Mouse (Mus musculus): ENCODE measurements around the gene Cfap20. TPM values are rescaled to one million over a fixed set of nuclear protein-coding genes. Genes with fewer than 3 reads are reported as not detected.
"Not testable (repeated sequence)": the region's sequence is repeated elsewhere in the genome, so short reads cannot be mapped to it uniquely, and the experiment has no call there.

Cfap20 gene
- total RNA-seq, 2 experiments from 2014 or later: 42.7 to 57.6 TPM

- intact Hi-C loops (cut with DNase I): loop anchor here (1.0 to 5.0 kb wide), 2 partner anchors 35 to 75 kb away; partner anchors contain the start of gene Mmp15
- DNase-seq: peak; percentile 71 to 72
Measured at GRCm38 (mm10) chr8:95426781-95427281, 7.8 kb downstream of the Cfap20 start.

- intact Hi-C loops (cut with DNase I): loop anchor here (5.0 kb wide), 1 partner anchor 32 kb away; no protein-coding TSS in a partner anchor
- DNase-seq: no peak
Measured at GRCm38 (mm10) chr8:95424682-95425081, 10.0 kb downstream of the Cfap20 start.

GRCm38 (mm10) chr8:95422193-95422810 is 12.4 kb downstream of the Cfap20 start:
- intact Hi-C loops (cut with DNase I): no loop called here
- no peak for DNase-seq

GRCm38 (mm10) chr8:95411309-95411972 is 23.2 kb downstream of the Cfap20 start:
- peak in 1 of 2 experiments; percentile 47 for DNase-seq
- intact Hi-C loops (cut with DNase I): no loop called here

GRCm38 (mm10) chr8:95409518-95409917 is 25.2 kb downstream of the Cfap20 start:
- peak in 1 of 2 experiments; percentile 52 for DNase-seq
- intact Hi-C loops (cut with DNase I): no loop called here

GRCm38 (mm10) chr8:95401091-95401490 is 33.6 kb downstream of the Cfap20 start:
- DNase-seq: no peak

GRCm38 (mm10) chr8:95399131-95399530 is 35.5 kb downstream of the Cfap20 start:
- intact Hi-C loops (cut with DNase I): no loop called here

More at GRCm38 (mm10) chr8:95401091-95401490, 33.6 kb downstream of the Cfap20 start:
- intact Hi-C loops (cut with DNase I): no loop called here

GRCm38 (mm10) chr8:95397201-95397600 is 37.5 kb downstream of the Cfap20 start:
- DNase-seq: no peak
- intact Hi-C loops (cut with DNase I): no loop called here

More at GRCm38 (mm10) chr8:95399131-95399530, 35.5 kb downstream of the Cfap20 start:
- no peak for DNase-seq

- intact Hi-C loops (cut with DNase I): no loop called here
- peak in 1 of 2 experiments; percentile 24 for DNase-seq
Measured at GRCm38 (mm10) chr8:95396752-95397151, 37.9 kb downstream of the Cfap20 start.

- DNase-seq: peak in 1 of 2 experiments; percentile 40
- intact Hi-C loops (cut with DNase I): no loop called here
Measured at GRCm38 (mm10) chr8:95395186-95395918, 39.3 kb downstream of the Cfap20 start.

- peak; percentile 40 to 51 for DNase-seq
- intact Hi-C loops (cut with DNase I): loop anchor here (5.0 kb wide), 2 partner anchors 35 to 40 kb away; partner anchors contain the start of gene Mmp15
Measured at GRCm38 (mm10) chr8:95392604-95393003, 42.1 kb downstream of the Cfap20 start.

- no peak for DNase-seq
- intact Hi-C loops (cut with DNase I): loop anchor here (5.0 kb wide), 2 partner anchors 36 to 39 kb away; partner anchors contain the start of gene Mmp15
Measured at GRCm38 (mm10) chr8:95391101-95391500, 43.6 kb downstream of the Cfap20 start.

GRCm38 (mm10) chr8:95390312-95390711 is 44.4 kb downstream of the Cfap20 start:
- intact Hi-C loops (cut with DNase I): loop anchor here (5.0 kb wide), 2 partner anchors 37 to 38 kb away; partner anchors contain the start of gene Mmp15
- DNase-seq: no peak

- intact Hi-C loops (cut with DNase I): no loop called here
- DNase-seq: no peak
Measured at GRCm38 (mm10) chr8:95387936-95388335, 46.7 kb downstream of the Cfap20 start.

- no peak for DNase-seq
- intact Hi-C loops (cut with DNase I): no loop called here
Measured at GRCm38 (mm10) chr8:95387221-95387620, 47.4 kb downstream of the Cfap20 start.

- no peak for DNase-seq
- intact Hi-C loops (cut with DNase I): no loop called here
Measured at GRCm38 (mm10) chr8:95386037-95386436, 48.6 kb downstream of the Cfap20 start.

GRCm38 (mm10) chr8:95384501-95384900 is 50.2 kb downstream of the Cfap20 start:
- DNase-seq: no peak
- intact Hi-C loops (cut with DNase I): no loop called here

GRCm38 (mm10) chr8:95381595-95381994 is 53.1 kb downstream of the Cfap20 start:
- DNase-seq: no peak
- intact Hi-C loops (cut with DNase I): no loop called here

- intact Hi-C loops (cut with DNase I): no loop called here
- peak; percentile 52 to 54 for DNase-seq
Measured at GRCm38 (mm10) chr8:95380953-95381352, 53.7 kb downstream of the Cfap20 start.

- intact Hi-C loops (cut with DNase I): loop anchor here (1.0 kb wide), 1 partner anchor 26 kb away; no protein-coding TSS in a partner anchor
- not testable (repeated sequence) for DNase-seq
Measured at GRCm38 (mm10) chr8:95378928-95379327, 55.7 kb downstream of the Cfap20 start.

GRCm38 (mm10) chr8:95377863-95378291 is 56.8 kb downstream of the Cfap20 start:
- intact Hi-C loops (cut with DNase I): loop anchor here (1.0 kb wide), 1 partner anchor 25 kb away; no protein-coding TSS in a partner anchor
- DNase-seq: peak; percentile 70 to 78

All from heart, postnatal 10 days (tissue).